Mouse (Mus musculus) kidney, embryonic 15.5 days (tissue): Measurements from ENCODE around the gene Gata2. TPM values are rescaled to one million over a fixed set of nuclear protein-coding genes. Genes with fewer than 3 reads are reported as not detected.

ENCODE experiments used
- ATAC-seq: fragments of 200-750 bp; cut with Nextera tagmentation; replicated peaks from 2 replicates; pipeline ENCODE4 v1.8.0; 2017; ENCODE audit warnings: moderate TSS enrichment; ENCODE audit not compliant: low FRiP score
- H3K27ac ChIP-seq: fragments of 300-500 bp; sonication (generic); 2 replicates; pipeline ENCODE4 v1.5.1; 2015; ENCODE audit warnings: mild to moderate bottlenecking, inconsistent platforms
- H3K27me3 ChIP-seq: fragments of 300-500 bp; sonication (generic); 2 replicates; pipeline ENCODE4 v1.6.1; 2015; ENCODE audit warnings: inconsistent platforms
- H3K36me3 ChIP-seq: fragments of 300-500 bp; sonication (generic); 2 replicates; pipeline ENCODE4 v1.6.1; 2015; ENCODE audit warnings: inconsistent platforms
- H3K4me1 ChIP-seq: fragments of 300-500 bp; sonication (generic); 2 replicates; pipeline ENCODE4 v1.6.1; 2015; ENCODE audit warnings: inconsistent platforms
- H3K4me2 ChIP-seq: fragments of 300-500 bp; sonication (generic); 2 replicates; pipeline ENCODE4 v1.6.1; 2015; ENCODE audit warnings: moderate library complexity, mild to moderate bottlenecking, inconsistent platforms
- H3K4me3 ChIP-seq: fragments of 300-500 bp; sonication (generic); replicated peaks from 2 replicates; pipeline ENCODE4 v1.5.1; 2015; ENCODE audit warnings: mild to moderate bottlenecking, inconsistent platforms
- H3K9ac ChIP-seq: fragments of 300-500 bp; sonication (generic); 2 replicates; pipeline ENCODE4 v1.6.1; 2015; ENCODE audit warnings: mild to moderate bottlenecking, inconsistent platforms
- H3K9me3 ChIP-seq: fragments of 300-500 bp; sonication (generic); replicated peaks from 2 replicates; pipeline ENCODE4 v1.6.1; 2016; ENCODE audit warnings: inconsistent platforms
- WGBS: fragments of 180-500 bp; shearing (Covaris S2); methylation state at CpG from one replicate; pipeline ENCODE4 v1.1.7; 2015; ENCODE audit warnings: mixed read lengths; 5-methylcytosine and 5-hydroxymethylcytosine counted together
- polyA plus RNA-seq: library from polyadenylated mRNA; unstranded; fragments of >200 nt; fragmentation: Nextera tagmentation; extraction: Ambion mirVana; gene quantifications from 2 replicates; pipeline ENCODE4 v1.2.1, GENCODE M21; 2015

Gata2 gene
- polyA plus RNA-seq, 1 experiment from 2014 or later, result 59.5 TPM

- Histone ChIP-seq H3K27me3 (peaks cover 93% of the 10 kb centered on the region), H3K27ac (peak overlapping the region; percentile 77), H3K36me3 (0 out of 2 replicates have a peak, but pooled peaks cover 4% of the 10 kb centered on the region), H3K9ac (peak overlapping the region; percentile 24; the same call in 1 of the 2 replicates), H3K4me1 (peaks cover 71% of the 10 kb centered on the region), H3K4me3 (peak overlapping the region; percentile 56), H3K9me3 (no peaks in the 10 kb centered on the region), H3K4me2 (peak overlapping the region; percentile 80)
- ATAC-seq, result no peak
- WGBS, result 21% methylated on average over 10 of the region's 10 CpGs
Observed at GRCm38 (mm10) chr6:88203791-88204405, 10.2 kb downstream of the Gata2 start.

GRCm38 (mm10) chr6:88204531-88205385 lies 11.1 kb downstream of the Gata2 start:
- Histone ChIP-seq H3K27ac (peak overlapping the region; percentile 77; the same call in 1 of the 2 replicates), H3K4me1 (peaks cover 63% of the 10 kb centered on the region), H3K4me2 (peak overlapping the region; percentile 34; the same call in 1 of the 2 replicates), H3K27me3 (peaks cover 84% of the 10 kb centered on the region), H3K36me3 (0 out of 2 replicates have a peak, but pooled peaks cover 4% of the 10 kb centered on the region), H3K4me3 (0 out of 2 replicates have a peak overlapping the region, but pooled peaks have one; percentile 1), H3K9ac (0 out of 2 replicates have a peak overlapping the region, but pooled peaks have one; percentile 4), H3K9me3 (no peaks in the 10 kb centered on the region)
- 14% methylated on average over 25 of the region's 25 CpGs for WGBS
- no peak for ATAC-seq

GRCm38 (mm10) chr6:88205386-88205700 lies 11.7 kb downstream of the Gata2 start:
- Histone ChIP-seq H3K36me3 (0 out of 2 replicates have a peak, but pooled peaks cover 4% of the 10 kb centered on the region), H3K4me2 (no peak overlapping the region), H3K27me3 (peaks cover 79% of the 10 kb centered on the region), H3K27ac (no peak overlapping the region), H3K9ac (no peak overlapping the region), H3K4me1 (peaks cover 57% of the 10 kb centered on the region), H3K4me3 (no peak overlapping the region), H3K9me3 (no peaks in the 10 kb centered on the region)
- 26% methylated on average over 7 of the region's 7 CpGs for WGBS
- no peak for ATAC-seq

GRCm38 (mm10) chr6:88205937-88206336 lies 12.2 kb downstream of the Gata2 start:
- Histone ChIP-seq H3K4me2 (no peak overlapping the region), H3K4me3 (no peak overlapping the region), H3K4me1 (peaks cover 51% of the 10 kb centered on the region), H3K27ac (no peak overlapping the region), H3K36me3 (0 out of 2 replicates have a peak, but pooled peaks cover 4% of the 10 kb centered on the region), H3K9me3 (no peaks in the 10 kb centered on the region), H3K9ac (no peak overlapping the region), H3K27me3 (peaks cover 73% of the 10 kb centered on the region)
- WGBS, result 29% methylated on average over 9 of the region's 9 CpGs
- ATAC-seq, result no peak

GRCm38 (mm10) chr6:88206566-88206965 lies 12.9 kb downstream of the Gata2 start:
- no peak for ATAC-seq
- H3K27me3 ChIP-seq, result peaks cover 66% of the 10 kb centered on the region
- 47% methylated on average over 7 of the region's 7 CpGs for whole genome bisulfite sequencing
- H3K9me3 ChIP-seq, result no peaks in the 10 kb centered on the region
- H3K27ac ChIP-seq, result no peak overlapping the region
- H3K9ac ChIP-seq, result no peak overlapping the region
- H3K4me2 ChIP-seq, result no peak overlapping the region
- 0 out of 2 replicates have a peak, but pooled peaks cover 4% of the 10 kb centered on the region for H3K36me3 ChIP-seq
- H3K4me3 ChIP-seq, result no peak overlapping the region
- H3K4me1 ChIP-seq, result peaks cover 45% of the 10 kb centered on the region

GRCm38 (mm10) chr6:88207403-88208033 lies 13.8 kb downstream of the Gata2 start:
- H3K27me3 ChIP-seq, result peaks cover 57% of the 10 kb centered on the region
- no peak for ATAC-seq

GRCm38 (mm10) chr6:88208321-88208720 lies 14.6 kb downstream of the Gata2 start:
- H3K36me3 ChIP-seq, result 0 out of 2 replicates have a peak, but pooled peaks cover 4% of the 10 kb centered on the region
- no peaks in the 10 kb centered on the region for H3K9me3 ChIP-seq
- peaks cover 31% of the 10 kb centered on the region for H3K4me1 ChIP-seq
- no peak overlapping the region for H3K27ac ChIP-seq
- WGBS, result 96% methylated on average over 3 of the region's 3 CpGs
- ATAC-seq, result no peak
- peaks cover 51% of the 10 kb centered on the region for H3K27me3 ChIP-seq
- H3K9ac ChIP-seq, result no peak overlapping the region
- H3K4me3 ChIP-seq, result no peak overlapping the region
- H3K4me2 ChIP-seq, result no peak overlapping the region

More at GRCm38 (mm10) chr6:88207403-88208033, 13.8 kb downstream of the Gata2 start:
- Histone ChIP-seq H3K9ac (no peak overlapping the region), H3K4me3 (no peak overlapping the region), H3K4me1 (peaks cover 37% of the 10 kb centered on the region), H3K9me3 (no peaks in the 10 kb centered on the region), H3K36me3 (0 out of 2 replicates have a peak, but pooled peaks cover 4% of the 10 kb centered on the region), H3K27ac (no peak overlapping the region), H3K4me2 (no peak overlapping the region)
- WGBS, result 89% methylated on average over 10 of the region's 10 CpGs

- Histone ChIP-seq H3K4me1 (peaks cover 19% of the 10 kb centered on the region), H3K4me3 (no peak overlapping the region), H3K27me3 (peaks cover 40% of the 10 kb centered on the region), H3K4me2 (no peak overlapping the region), H3K36me3 (0 out of 2 replicates have a peak, but pooled peaks cover 4% of the 10 kb centered on the region), H3K9me3 (no peaks in the 10 kb centered on the region), H3K27ac (no peak overlapping the region), H3K9ac (no peak overlapping the region)
- 81% methylated on average over 5 of the region's 5 CpGs for WGBS
- no peak for ATAC-seq
Observed at GRCm38 (mm10) chr6:88209453-88209852, 15.8 kb downstream of the Gata2 start.

GRCm38 (mm10) chr6:88210182-88210581 lies 16.5 kb downstream of the Gata2 start:
- Histone ChIP-seq H3K4me1 (peaks cover 12% of the 10 kb centered on the region), H3K27ac (no peak overlapping the region), H3K4me2 (no peak overlapping the region), H3K36me3 (0 out of 2 replicates have a peak, but pooled peaks cover 4% of the 10 kb centered on the region), H3K27me3 (peaks cover 33% of the 10 kb centered on the region), H3K9ac (no peak overlapping the region), H3K9me3 (no peaks in the 10 kb centered on the region), H3K4me3 (no peak overlapping the region)
- no peak for ATAC-seq
- WGBS, result 72% methylated on average over 3 of the region's 3 CpGs

GRCm38 (mm10) chr6:88215797-88216196 lies 22.1 kb downstream of the Gata2 start:
- Histone ChIP-seq H3K9me3 (no peaks in the 10 kb centered on the region), H3K27me3 (0 out of 2 replicates have a peak, but pooled peaks cover 3% of the 10 kb centered on the region), H3K4me3 (no peak overlapping the region), H3K27ac (no peak overlapping the region), H3K4me1 (0 out of 2 replicates have a peak, but pooled peaks cover 3% of the 10 kb centered on the region), H3K36me3 (no peaks in the 10 kb centered on the region), H3K4me2 (no peak overlapping the region), H3K9ac (no peak overlapping the region)
- ATAC-seq, result peak; percentile 33; the same call in 1 of the 2 replicates
- 46% methylated on average over 6 of the region's 6 CpGs for WGBS

GRCm38 (mm10) chr6:88216199-88216598 lies 22.5 kb downstream of the Gata2 start:
- Histone ChIP-seq H3K27ac (peak overlapping the region; percentile 52), H3K27me3 (0 out of 2 replicates have a peak, but pooled peaks cover 3% of the 10 kb centered on the region), H3K9me3 (no peaks in the 10 kb centered on the region), H3K4me3 (no peak overlapping the region), H3K36me3 (no peaks in the 10 kb centered on the region), H3K9ac (no peak overlapping the region), H3K4me1 (0 out of 2 replicates have a peak, but pooled peaks cover 3% of the 10 kb centered on the region), H3K4me2 (no peak overlapping the region)
- 71% methylated on average over 4 of the region's 4 CpGs for WGBS
- 0 out of 2 replicates have a peak, but pooled peaks have one; percentile 15 for ATAC-seq
